Mouse (Mus musculus) kidney, adult 9 months (tissue): Measurements from ENCODE around the gene Thrsp.

Experiments used
- DNase-seq: peaks from one replicate; pipeline ENCODE4 v3.0.0; 2022

The Thrsp gene

GRCm38 (mm10) chr7:97416473-97416872 is 1.1 kb downstream of the Thrsp start:
- no peak for DNase-seq

GRCm38 (mm10) chr7:97414915-97415687 is 2.4 kb downstream of the Thrsp start:
- no peak for DNase-seq

- peak; percentile 76 for DNase-seq
These were observed 3.1 kb downstream of the Thrsp start for GRCm38 (mm10) chr7:97414426-97414825.

GRCm38 (mm10) chr7:97413981-97414380 is 3.5 kb downstream of the Thrsp start:
- DNase-seq: no peak

- DNase-seq: no peak
These were observed 6.0 kb downstream of the Thrsp start for GRCm38 (mm10) chr7:97411575-97411974.

- DNase-seq: no peak
These were observed 6.4 kb downstream of the Thrsp start for GRCm38 (mm10) chr7:97411106-97411505.

GRCm38 (mm10) chr7:97407145-97407544 is 10.4 kb downstream of the Thrsp start:
- no peak for DNase-seq

- peak; percentile 75 for DNase-seq
These were observed 17.4 kb downstream of the Thrsp start, which contains the start of gene Ndufc2 for GRCm38 (mm10) chr7:97399960-97400715. Ndufc2 (plus strand) TSS chr7:97400003.

- no peak for DNase-seq
These were observed 18.6 kb downstream of the Thrsp start for GRCm38 (mm10) chr7:97398943-97399342.

- DNase-seq: no peak
These were observed 23.2 kb downstream of the Thrsp start for GRCm38 (mm10) chr7:97394375-97394774.

- DNase-seq: peak; percentile 55
These were observed 25.5 kb downstream of the Thrsp start for GRCm38 (mm10) chr7:97392079-97392445.

- DNase-seq: peak; percentile 31
These were observed 26.0 kb downstream of the Thrsp start for GRCm38 (mm10) chr7:97391293-97392078.

GRCm38 (mm10) chr7:97388541-97388940 is 29.0 kb downstream of the Thrsp start:
- no peak for DNase-seq

GRCm38 (mm10) chr7:97387561-97388147 is 29.9 kb downstream of the Thrsp start:
- DNase-seq: no peak

- no peak for DNase-seq
These were observed 30.6 kb downstream of the Thrsp start for GRCm38 (mm10) chr7:97386806-97387370.

GRCm38 (mm10) chr7:97386106-97386805 is 31.3 kb downstream of the Thrsp start:
- no peak for DNase-seq

- no peak for DNase-seq
These were observed 33.9 kb downstream of the Thrsp start for GRCm38 (mm10) chr7:97383496-97384132.

GRCm38 (mm10) chr7:97382661-97383060 is 34.9 kb downstream of the Thrsp start:
- no peak for DNase-seq

GRCm38 (mm10) chr7:97380500-97381123 is 36.9 kb downstream of the Thrsp start:
- DNase-seq: no peak

- DNase-seq: no peak
These were observed 38.2 kb downstream of the Thrsp start for GRCm38 (mm10) chr7:97379304-97379703.

- DNase-seq: no peak
These were observed 41.6 kb downstream of the Thrsp start for GRCm38 (mm10) chr7:97375906-97376305.
